Mouse (Mus musculus): Measurements from ENCODE around the gene Atp5e. TPM values are rescaled to one million over a fixed set of nuclear protein-coding genes. Genes with fewer than 3 reads are reported as not detected.

The Atp5e gene
- total and polyA plus RNA-seq, 3 experiments, result 251 to 699 (median 673) TPM

GRCm38 (mm10) chr2:174487005-174487404, 23.1 kb upstream of the Atp5e start:
- DNase-seq (ENCODE audit: extremely low read depth), result no peak
- TF ChIP-seq E2F4 (IDR thresholded peaks at IDR 0.05; ENCODE audit: insufficient replicate concordance, low read depth, low read length) (no peak), JUN (IDR thresholded peaks at IDR 0.05; ENCODE audit: insufficient read depth, low read depth, low read length) (no peak), CHD1 (IDR thresholded peaks at IDR 0.05; ENCODE audit: low read depth, low read length) (no peak), CTCF (conservative IDR thresholded peaks at IDR 0.05 in 1 of 2, IDR thresholded peaks at IDR 0.05 in 1 of 2; ENCODE audit: low read depth in 2 of 2, low read length in 2 of 2) (no peak), POLR2A (IDR thresholded peaks at IDR 0.05; ENCODE audit: low read depth, low read length) (no peak)
- Histone ChIP-seq H3K27ac (ENCODE audit: insufficient read depth, low read depth) (no peak overlapping the region), H3K36me3 (replicated peaks in 1 of 2; ENCODE audit: control insufficient read depth in 1 of 2, insufficient read depth in 1 of 2, low read length in 1 of 2) (no peaks in the 10 kb centered on the region), H3K4me2 (ENCODE audit: insufficient read depth, low read depth, poor library complexity, severe bottlenecking) (no peak overlapping the region), H3K9me3 (replicated peaks; ENCODE audit: low read length) (no peaks in the 10 kb centered on the region), H3K9ac (ENCODE audit: insufficient read depth, low read depth) (no peak overlapping the region), H3K4me1 (ENCODE audit: control insufficient read depth in 1 of 2, insufficient read depth in 2 of 2) (no peaks in the 10 kb centered on the region), H3K27me3 (replicated peaks) (no peaks in the 10 kb centered on the region), H3K4me3 (replicated peaks in 1 of 3; ENCODE audit: low read depth in 2 of 3, low read length in 2 of 3, poor library complexity in 1 of 3) (no peak overlapping the region), H3K79me2 (replicated peaks; ENCODE audit: control insufficient read depth, extremely low read depth, insufficient read depth, poor library complexity, severe bottlenecking) (no peaks in the 10 kb centered on the region)
- in situ Hi-C loops (cut with MboI; ENCODE audit: low pct_ligation_motif_present, low pct_unique_long_range_greater_than_20kb, low sequenced_read_pairs), result no loop called here
- dilution Hi-C loops (cut with MboI; ENCODE audit: extremely low pct_ligation_motif_present, extremely low pct_unique_long_range_greater_than_20kb, low sequenced_read_pairs), result no loop called here

GRCm38 (mm10) chr2:174478746-174479145, 14.8 kb upstream of the Atp5e start:
- dilution Hi-C loops (cut with MboI; ENCODE audit: extremely low pct_ligation_motif_present, extremely low pct_unique_long_range_greater_than_20kb, low sequenced_read_pairs), result no loop called here
- H3K4me3 ChIP-seq (replicated peaks in 1 of 3; ENCODE audit: low read depth in 2 of 3, low read length in 2 of 3, poor library complexity in 1 of 3), result no peak overlapping the region
- no peaks in the 10 kb centered on the region for H3K36me3 ChIP-seq (replicated peaks in 1 of 2; ENCODE audit: control insufficient read depth in 1 of 2, insufficient read depth in 1 of 2, low read length in 1 of 2)
- no peaks in the 10 kb centered on the region for H3K27me3 ChIP-seq (replicated peaks)
- H3K4me2 ChIP-seq (ENCODE audit: insufficient read depth, low read depth, poor library complexity, severe bottlenecking), result no peak overlapping the region
- H3K9ac ChIP-seq (ENCODE audit: insufficient read depth, low read depth), result no peak overlapping the region
- DNase-seq (ENCODE audit: extremely low read depth), result no peak
- no peaks in the 10 kb centered on the region for H3K9me3 ChIP-seq (replicated peaks; ENCODE audit: low read length)
- TF ChIP-seq NRF1 (IDR thresholded peaks at IDR 0.05; ENCODE audit: low read depth, low read length) (no peak), CHD2 (IDR thresholded peaks at IDR 0.05; ENCODE audit: low read length) (no peak), MAZ (IDR thresholded peaks at IDR 0.05; ENCODE audit: low read depth, low read length) (no peak)
- in situ Hi-C loops (cut with MboI; ENCODE audit: low pct_ligation_motif_present, low pct_unique_long_range_greater_than_20kb, low sequenced_read_pairs), result no loop called here
- no peak overlapping the region for H3K27ac ChIP-seq (ENCODE audit: insufficient read depth, low read depth)
- H3K79me2 ChIP-seq (replicated peaks; ENCODE audit: control insufficient read depth, extremely low read depth, insufficient read depth, poor library complexity, severe bottlenecking), result no peaks in the 10 kb centered on the region
- peaks cover 4 to 20% of the 10 kb centered on the region in 2 experiments; a peak in 2 of 4 replicates for H3K4me1 ChIP-seq (ENCODE audit: control insufficient read depth in 1 of 2, insufficient read depth in 2 of 2)

GRCm38 (mm10) chr2:174477543-174478319, 13.8 kb upstream of the Atp5e start:
- no peaks in the 10 kb centered on the region for H3K9me3 ChIP-seq (replicated peaks; ENCODE audit: low read length)
- H3K9ac ChIP-seq (ENCODE audit: insufficient read depth, low read depth), result no peak overlapping the region
- H3K4me1 ChIP-seq (ENCODE audit: control insufficient read depth in 1 of 2, insufficient read depth in 2 of 2), result peaks cover 6 to 22% of the 10 kb centered on the region in 2 experiments; a peak in 2 of 4 replicates
- H3K27ac ChIP-seq (ENCODE audit: insufficient read depth, low read depth), result no peak overlapping the region
- dilution Hi-C loops (cut with MboI; ENCODE audit: extremely low pct_ligation_motif_present, extremely low pct_unique_long_range_greater_than_20kb, low sequenced_read_pairs), result no loop called here
- H3K4me2 ChIP-seq (ENCODE audit: insufficient read depth, low read depth, poor library complexity, severe bottlenecking), result no peak overlapping the region
- H3K36me3 ChIP-seq (replicated peaks in 1 of 2; ENCODE audit: control insufficient read depth in 1 of 2, insufficient read depth in 1 of 2, low read length in 1 of 2), result no peaks in the 10 kb centered on the region
- no peak for TF ChIP-seq MYC (IDR thresholded peaks at IDR 0.05; ENCODE audit: low read depth, low read length)
- TF ChIP-seq CTCF (conservative IDR thresholded peaks at IDR 0.05 in 1 of 2, IDR thresholded peaks at IDR 0.05 in 1 of 2; ENCODE audit: low read depth in 2 of 2, low read length in 2 of 2), result no peak
- no peak for TF ChIP-seq UBTF (IDR thresholded peaks at IDR 0.05; ENCODE audit: low read depth, low read length)
- no peak for TF ChIP-seq ZNF384 (IDR thresholded peaks at IDR 0.05; ENCODE audit: low read depth, low read length)
- TF ChIP-seq MAZ (IDR thresholded peaks at IDR 0.05; ENCODE audit: low read depth, low read length), result no peak
- no peak for TF ChIP-seq BHLHE40 (IDR thresholded peaks at IDR 0.05; ENCODE audit: low read depth, low read length)
- TF ChIP-seq MXI1 (IDR thresholded peaks at IDR 0.05; ENCODE audit: low read depth, low read length), result no peak
- TF ChIP-seq E2F4 (IDR thresholded peaks at IDR 0.05; ENCODE audit: insufficient replicate concordance, low read depth, low read length), result no peak
- TF ChIP-seq JUND (conservative IDR thresholded peaks at IDR 0.05; ENCODE audit: low read depth, low read length), result no peak
- no peak for TF ChIP-seq CHD1 (IDR thresholded peaks at IDR 0.05; ENCODE audit: low read depth, low read length)
- no peak for TF ChIP-seq IRF4 (IDR thresholded peaks at IDR 0.05; ENCODE audit: low read depth, low read length)
- TF ChIP-seq MAX (IDR thresholded peaks at IDR 0.05; ENCODE audit: low read length), result no peak
- no peaks in the 10 kb centered on the region for H3K27me3 ChIP-seq (replicated peaks)
- no peak overlapping the region for H3K4me3 ChIP-seq (replicated peaks in 1 of 3; ENCODE audit: low read depth in 2 of 3, low read length in 2 of 3, poor library complexity in 1 of 3)
- in situ Hi-C loops (cut with MboI; ENCODE audit: low pct_ligation_motif_present, low pct_unique_long_range_greater_than_20kb, low sequenced_read_pairs), result no loop called here
- H3K79me2 ChIP-seq (replicated peaks; ENCODE audit: control insufficient read depth, extremely low read depth, insufficient read depth, poor library complexity, severe bottlenecking), result no peaks in the 10 kb centered on the region
- DNase-seq (ENCODE audit: extremely low read depth), result no peak
